18 mouse cellular contexts compared by ENCODE assay signal in the genomic region with DNA sequence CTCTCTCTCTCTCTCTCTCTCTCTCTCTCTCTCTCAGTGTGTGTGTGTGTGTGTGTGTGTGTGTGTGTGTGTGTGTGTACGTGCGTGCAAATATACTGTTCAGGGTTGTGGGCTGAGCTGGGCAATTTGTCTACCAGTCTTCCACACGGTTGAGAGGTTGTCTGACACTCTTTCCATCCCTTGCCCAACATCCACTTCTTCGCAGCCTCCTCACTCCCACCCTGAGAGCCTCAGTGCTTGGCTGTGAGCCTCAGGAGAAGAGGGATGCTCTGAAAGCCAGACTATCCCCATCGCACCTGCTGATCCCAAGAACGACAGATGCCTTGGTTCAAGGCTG. TPM values are rescaled to one million over a fixed set of nuclear protein-coding genes. Genes with fewer than 3 reads are reported as not detected.
DNase-seq lines count a peak whose midpoint lies in the region; ATAC-seq lines count a peak whose summit lies in the region.
"Had no signal": no experiment of that assay in that cellular context is flagged by ENCODE, and none has a peak within 500 bp of the region (broad histone marks: within the 10 kb centered on the region; RNA-seq: fewer than 3 reads in every experiment).

No protein-coding gene starts in this region.

- no peak overlapping the region for H3K9ac ChIP-seq in forebrain, embryonic 11.5 days (ENCODE audit: low read length)
- H3K9ac ChIP-seq in neural tube, embryonic 13.5 days = no peak overlapping the region
- no peak overlapping the region for H3K9ac ChIP-seq in hindbrain, embryonic 16.5 days (ENCODE audit: low read depth, low read length)
- H3K9ac ChIP-seq: embryonic facial prominence, embryonic 15.5 days; heart, embryonic 15.5 days; liver, embryonic 15.5 days; stomach, embryonic 15.5 days had no signal

- peak; percentile 37 for ATAC-seq in forebrain, embryonic 11.5 days (replicated peaks; ENCODE audit: low FRiP score)
- ATAC-seq in neural tube, embryonic 13.5 days (ENCODE audit: low read depth) = peak; percentile 71
- peak; percentile 48 for ATAC-seq in hindbrain, embryonic 16.5 days
- ATAC-seq: inflammation-experienced regulatory T-cells, adult 6 months; Patski had no signal

- H3K4me3 ChIP-seq in forebrain, embryonic 11.5 days (ENCODE audit: low read depth, low read length) = no peak overlapping the region
- no peak overlapping the region for H3K4me3 ChIP-seq in forebrain, embryonic 10.5 days
- H3K4me3 ChIP-seq in neural tube, embryonic 13.5 days = no peak overlapping the region
- no peak overlapping the region for H3K4me3 ChIP-seq in hindbrain, embryonic 16.5 days (ENCODE audit: low read length)
- H3K4me3 ChIP-seq: embryonic facial prominence, embryonic 15.5 days; liver, embryonic 15.5 days; stomach, embryonic 15.5 days had no signal

- H3K4me1 ChIP-seq in forebrain, embryonic 11.5 days (replicated peaks; ENCODE audit: control insufficient read depth, insufficient read depth, low read length) = no peaks in the 10 kb centered on the region
- H3K4me1 ChIP-seq in forebrain, embryonic 10.5 days = peaks cover 19% of the 10 kb centered on the region
- peaks cover 14% of the 10 kb centered on the region for H3K4me1 ChIP-seq in neural tube, embryonic 13.5 days (replicated peaks)
- peaks cover 8% of the 10 kb centered on the region for H3K4me1 ChIP-seq in hindbrain, embryonic 16.5 days (ENCODE audit: control insufficient read depth, insufficient read depth, low read depth, low read length)
- H3K4me1 ChIP-seq: embryonic facial prominence, embryonic 15.5 days; liver, embryonic 15.5 days; stomach, embryonic 15.5 days had no signal

- WGBS in forebrain, embryonic 11.5 days = 53% methylated on average over 6 of the region's 6 CpGs
- WGBS in forebrain, embryonic 10.5 days = 54% methylated on average over 6 of the region's 6 CpGs
- 40% methylated on average over 6 of the region's 6 CpGs for WGBS in neural tube, embryonic 13.5 days
- 34% methylated on average over 6 of the region's 6 CpGs for WGBS in hindbrain, embryonic 16.5 days

- no peak overlapping the region for H3K27ac ChIP-seq in forebrain, embryonic 11.5 days (ENCODE audit: low read depth, low read length)
- H3K27ac ChIP-seq in forebrain, embryonic 10.5 days = no peak overlapping the region
- no peak overlapping the region for H3K27ac ChIP-seq in neural tube, embryonic 13.5 days (replicated peaks)
- H3K27ac ChIP-seq in hindbrain, embryonic 16.5 days (ENCODE audit: low read depth, low read length) = no peak overlapping the region
- H3K27ac ChIP-seq: embryonic facial prominence, embryonic 15.5 days; liver, embryonic 15.5 days; stomach, embryonic 15.5 days had no signal

- no peaks in the 10 kb centered on the region for H3K9me3 ChIP-seq in forebrain, embryonic 11.5 days (ENCODE audit: control insufficient read depth, low read length)
- H3K9me3 ChIP-seq in forebrain, embryonic 10.5 days = no peaks in the 10 kb centered on the region
- 0 out of 2 replicates have a peak, but pooled peaks cover 1% of the 10 kb centered on the region for H3K9me3 ChIP-seq in neural tube, embryonic 13.5 days
- H3K9me3 ChIP-seq in hindbrain, embryonic 16.5 days (ENCODE audit: control insufficient read depth, low read length) = no peaks in the 10 kb centered on the region
- H3K9me3 ChIP-seq: embryonic facial prominence, embryonic 15.5 days; heart, embryonic 15.5 days; liver, embryonic 15.5 days; stomach, embryonic 15.5 days had no signal

- H3K27me3 ChIP-seq in forebrain, embryonic 11.5 days (ENCODE audit: control insufficient read depth, insufficient read depth, low read length) = no peaks in the 10 kb centered on the region
- no peaks in the 10 kb centered on the region for H3K27me3 ChIP-seq in forebrain, embryonic 10.5 days (ENCODE audit: poor library complexity, severe bottlenecking)
- no peaks in the 10 kb centered on the region; the same call in 1 of the 2 replicates for H3K27me3 ChIP-seq in neural tube, embryonic 13.5 days
- no peaks in the 10 kb centered on the region for H3K27me3 ChIP-seq in hindbrain, embryonic 16.5 days (replicated peaks; ENCODE audit: control insufficient read depth, insufficient read depth, low read length)
- H3K27me3 ChIP-seq: embryonic facial prominence, embryonic 15.5 days; stomach, embryonic 15.5 days had no signal

- peak; percentile 46 for DNase-seq in forebrain, embryonic 11.5 days (ENCODE audit: low spot score)
- no peak for DNase-seq in forebrain, embryonic 10.5 days (ENCODE audit: extremely low spot score, low spot score)
- DNase-seq in neural tube, embryonic 10.5 days (ENCODE audit: extremely low spot score, low spot score) = no peak
- DNase-seq in thymus, postnatal 25 days = no peak
- no peak for DNase-seq in kidney, postnatal 36 days
- DNase-seq in liver = no peak
- DNase-seq: cerebellum, adult 11 months; gastrocnemius, postnatal 36 days had no signal

- H3K36me3 ChIP-seq in forebrain, embryonic 11.5 days (ENCODE audit: control insufficient read depth, insufficient read depth, low read length) = no peaks in the 10 kb centered on the region
- no peaks in the 10 kb centered on the region for H3K36me3 ChIP-seq in forebrain, embryonic 10.5 days (replicated peaks)
- no peaks in the 10 kb centered on the region for H3K36me3 ChIP-seq in neural tube, embryonic 13.5 days
- no peaks in the 10 kb centered on the region for H3K36me3 ChIP-seq in hindbrain, embryonic 16.5 days (ENCODE audit: control insufficient read depth, insufficient read depth, low read length)
- H3K36me3 ChIP-seq: embryonic facial prominence, embryonic 15.5 days; heart, embryonic 15.5 days; liver, embryonic 15.5 days; stomach, embryonic 15.5 days had no signal

- H3K4me2 ChIP-seq in forebrain, embryonic 11.5 days (ENCODE audit: low read depth, low read length, severe bottlenecking) = no peak overlapping the region
- H3K4me2 ChIP-seq in neural tube, embryonic 13.5 days = no peak overlapping the region
- no peak overlapping the region for H3K4me2 ChIP-seq in hindbrain, embryonic 16.5 days (ENCODE audit: low read length)
- H3K4me2 ChIP-seq: embryonic facial prominence, embryonic 15.5 days; liver, embryonic 15.5 days; stomach, embryonic 15.5 days had no signal

RNA-seq across cellular contexts. Expression of gene Zdhhc22, which starts 10.6 kb away (rescaled TPM):
- polyA plus RNA-seq in forebrain, embryonic 11.5 days (2014; fragmentation: Nextera tagmentation; extraction: Ambion mirVana) = 0.15 and 0.17 TPM in 2 replicates
- polyA plus RNA-seq in forebrain, embryonic 10.5 days (2016; fragmentation: Nextera tagmentation; extraction: Ambion mirVana) = 0.07 TPM in 1 of 2 replicates, not detected in the other
- polyA plus RNA-seq in neural tube, embryonic 13.5 days (2015; fragmentation: Nextera tagmentation; extraction: Ambion mirVana) = 17.1 and 23.5 TPM in 2 replicates
- polyA plus RNA-seq in hindbrain, embryonic 16.5 days (2015; fragmentation: Nextera tagmentation; extraction: Ambion mirVana) = 23.2 and 26.9 TPM in 2 replicates
- polyA plus RNA-seq: heart, embryonic 15.5 days; kidney, embryonic 14.5 days; Patski had no signal

RNA-seq across cellular contexts. Expression of gene Tmem63c, which starts 20.3 kb away (rescaled TPM):
- 0.25 and 0.32 TPM in 2 replicates for polyA plus RNA-seq in forebrain, embryonic 11.5 days (2014; fragmentation: Nextera tagmentation; extraction: Ambion mirVana)
- polyA plus RNA-seq in forebrain, embryonic 10.5 days (2016; fragmentation: Nextera tagmentation; extraction: Ambion mirVana) = 0.15 TPM in 1 of 2 replicates, not detected in the other
- polyA plus RNA-seq in neural tube, embryonic 13.5 days (2015; fragmentation: Nextera tagmentation; extraction: Ambion mirVana) = 6.1 and 7.1 TPM in 2 replicates
- 11.0 and 11.9 TPM in 2 replicates for polyA plus RNA-seq in hindbrain, embryonic 16.5 days (2015; fragmentation: Nextera tagmentation; extraction: Ambion mirVana)
- polyA plus RNA-seq: limb, embryonic 11.5 days; liver, embryonic 15.5 days; Patski had no signal

RNA-seq across cellular contexts. Expression of gene Cipc, which starts 54.0 kb away (rescaled TPM):
- 46.5 and 48.7 TPM in 2 replicates for polyA plus RNA-seq in forebrain, embryonic 11.5 days (2014; fragmentation: Nextera tagmentation; extraction: Ambion mirVana)
- polyA plus RNA-seq in forebrain, embryonic 10.5 days (2016; fragmentation: Nextera tagmentation; extraction: Ambion mirVana) = 39.1 and 40.4 TPM in 2 replicates
- polyA plus RNA-seq in neural tube, embryonic 13.5 days (2015; fragmentation: Nextera tagmentation; extraction: Ambion mirVana) = 39.2 and 45.6 TPM in 2 replicates
- polyA plus RNA-seq in hindbrain, embryonic 16.5 days (2015; fragmentation: Nextera tagmentation; extraction: Ambion mirVana) = 43.4 and 49.0 TPM in 2 replicates

Comparison
In these comparisons a context has a peak if more than half of its experiments do, and no peak if none do; other contexts are left out.
1. RNA of gene Zdhhc22, which starts 10.6 kb away (polyA plus RNA-seq): 23.2 to 26.9 TPM in hindbrain, embryonic 16.5 days and 17.1 to 23.5 TPM in neural tube, embryonic 13.5 days; 0.15 to 0.17 TPM in forebrain, embryonic 11.5 days and 0.07 TPM in forebrain, embryonic 10.5 days; every median in the first group is over 10 times any median in the second.
2. Peak in every context shown above with its lines, with median percentiles within 50 percentile points of each other: ATAC-seq.